Mouse (Mus musculus) brain, embryonic 14.5 days (tissue): Measurements from ENCODE around the gene Hrh1. TPM values are rescaled to one million over a fixed set of nuclear protein-coding genes. Genes with fewer than 3 reads are reported as not detected.

Experiments
- DNase-seq: peaks from one replicate; pipeline ENCODE4 v3.0.0-alpha.2; 2011; ENCODE audit warnings: low read depth
- CTCF ChIP-seq: fragments of 200-500 bp; IDR thresholded peaks from 2 replicates; pipeline ENCODE4 v1.5.1; 2012; ENCODE audit warnings: inconsistent platforms, mild to moderate bottlenecking, moderate library complexity, borderline replicate concordance; ENCODE audit not compliant: insufficient read depth, insufficient read length; ENCODE audit errors: extremely low read depth
- POLR2A ChIP-seq: fragments of 200-500 bp; IDR thresholded peaks from 2 replicates; pipeline ENCODE4 v1.6.1; 2012; ENCODE audit warnings: mild to moderate bottlenecking, inconsistent platforms, borderline replicate concordance; ENCODE audit not compliant: poor library complexity, insufficient read depth, insufficient read length, severe bottlenecking; ENCODE audit errors: extremely low read depth
- polyA plus RNA-seq: library from polyadenylated mRNA; depleted of rRNA; stranded (reverse); fragments of >200 nt; gene quantifications from 2 replicates; pipeline ENCODE4 v1.2.3, GENCODE M21; 2012

Hrh1 gene
- polyA plus RNA-seq, 1 experiment = 0.42 TPM

DNA sequence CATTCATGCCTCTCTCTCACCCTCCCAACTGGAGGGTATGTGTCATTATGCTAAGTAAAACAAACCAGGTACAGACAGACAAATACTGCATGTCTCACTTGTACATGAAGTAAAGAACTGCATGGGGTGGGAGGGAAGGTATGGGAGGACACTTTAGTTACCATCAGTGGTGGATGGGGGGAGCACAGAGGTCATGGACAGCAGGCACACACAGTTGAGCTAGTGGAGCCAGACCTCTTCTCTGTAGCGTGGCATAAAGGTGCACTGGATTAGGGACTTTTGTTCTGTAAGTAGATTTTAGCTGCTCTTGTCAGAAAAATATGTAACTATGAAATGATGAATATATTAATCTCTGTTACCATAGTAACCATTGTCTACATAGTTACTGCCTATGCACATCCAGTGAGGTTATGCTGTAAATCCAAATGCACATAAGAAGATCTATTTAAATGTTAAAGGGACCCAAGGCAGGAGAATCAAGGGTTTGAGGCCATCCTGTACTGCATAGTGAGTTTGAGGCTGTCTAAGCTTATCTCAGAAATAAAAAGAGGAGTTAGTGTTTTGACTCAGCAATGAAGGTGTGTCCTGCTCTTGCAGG, 46.6 kb downstream of the Hrh1 start:
- peak; percentile 40 for DNase-seq
- TF ChIP-seq POLR2A (no peak), CTCF (no peak)

DNA sequence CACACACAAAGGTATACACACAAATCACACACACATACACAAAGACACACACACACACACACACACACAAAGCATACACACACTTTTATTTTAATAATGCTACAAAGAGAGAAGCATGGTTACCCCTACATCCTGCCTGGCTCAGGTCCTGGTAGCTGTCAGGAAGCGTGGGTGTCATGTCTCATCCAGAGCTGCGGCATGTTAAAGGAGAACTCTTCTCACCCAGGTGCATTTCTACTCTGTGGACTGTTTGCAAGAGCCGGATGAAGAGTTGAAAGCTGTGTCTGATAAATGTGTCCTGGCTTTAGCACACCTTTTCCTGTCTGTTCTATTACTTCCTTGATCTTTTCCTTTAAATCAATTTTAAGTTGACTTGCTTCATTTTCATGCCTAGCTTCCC, 47.2 kb downstream of the Hrh1 start:
- TF ChIP-seq POLR2A = no peak
- TF ChIP-seq CTCF = no peak
- no peak for DNase-seq

DNA sequence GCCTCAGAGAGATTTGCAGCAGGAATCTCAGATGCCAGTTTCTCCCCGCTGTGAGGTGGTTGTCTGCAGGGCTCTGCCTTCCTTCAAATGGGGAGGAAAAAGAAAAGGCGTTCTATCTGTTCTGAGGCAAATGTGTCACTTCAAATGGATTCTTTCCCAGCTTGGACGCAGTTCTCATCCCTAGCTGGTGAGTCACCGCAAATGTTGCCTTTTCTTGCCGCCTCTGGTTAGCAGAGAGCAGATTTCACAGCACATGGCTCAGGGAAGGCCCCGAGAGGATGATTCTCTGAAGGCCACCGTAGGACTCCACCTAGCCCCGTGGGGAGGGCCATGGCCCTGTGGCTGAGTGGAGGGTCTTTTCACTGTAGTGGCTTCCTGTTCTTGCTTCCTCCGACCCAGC, 51.2 kb downstream of the Hrh1 start:
- no peak for DNase-seq
- TF ChIP-seq CTCF = no peak
- TF ChIP-seq POLR2A = no peak

DNA sequence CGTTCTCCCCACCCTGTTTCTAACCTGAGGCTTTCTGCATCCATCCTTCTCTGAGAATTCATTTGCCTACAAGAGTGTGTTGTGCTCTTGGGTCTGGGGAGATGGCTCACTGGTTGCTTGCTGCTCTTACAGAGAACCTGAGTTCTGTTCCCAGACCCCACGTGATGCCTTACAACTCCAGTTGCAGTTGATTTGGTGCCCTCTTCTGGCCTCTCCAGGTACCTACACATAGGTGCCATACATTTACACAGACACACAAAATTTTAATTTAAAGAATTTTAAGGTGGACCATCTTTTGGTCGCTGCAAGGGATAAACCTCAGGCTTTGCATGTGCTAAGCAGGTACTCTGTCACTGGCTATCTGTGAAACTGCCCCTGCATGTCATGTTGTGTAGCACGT, 57.5 kb downstream of the Hrh1 start:
- DNase-seq = no peak
- TF ChIP-seq POLR2A (no peak), CTCF (no peak)

DNA sequence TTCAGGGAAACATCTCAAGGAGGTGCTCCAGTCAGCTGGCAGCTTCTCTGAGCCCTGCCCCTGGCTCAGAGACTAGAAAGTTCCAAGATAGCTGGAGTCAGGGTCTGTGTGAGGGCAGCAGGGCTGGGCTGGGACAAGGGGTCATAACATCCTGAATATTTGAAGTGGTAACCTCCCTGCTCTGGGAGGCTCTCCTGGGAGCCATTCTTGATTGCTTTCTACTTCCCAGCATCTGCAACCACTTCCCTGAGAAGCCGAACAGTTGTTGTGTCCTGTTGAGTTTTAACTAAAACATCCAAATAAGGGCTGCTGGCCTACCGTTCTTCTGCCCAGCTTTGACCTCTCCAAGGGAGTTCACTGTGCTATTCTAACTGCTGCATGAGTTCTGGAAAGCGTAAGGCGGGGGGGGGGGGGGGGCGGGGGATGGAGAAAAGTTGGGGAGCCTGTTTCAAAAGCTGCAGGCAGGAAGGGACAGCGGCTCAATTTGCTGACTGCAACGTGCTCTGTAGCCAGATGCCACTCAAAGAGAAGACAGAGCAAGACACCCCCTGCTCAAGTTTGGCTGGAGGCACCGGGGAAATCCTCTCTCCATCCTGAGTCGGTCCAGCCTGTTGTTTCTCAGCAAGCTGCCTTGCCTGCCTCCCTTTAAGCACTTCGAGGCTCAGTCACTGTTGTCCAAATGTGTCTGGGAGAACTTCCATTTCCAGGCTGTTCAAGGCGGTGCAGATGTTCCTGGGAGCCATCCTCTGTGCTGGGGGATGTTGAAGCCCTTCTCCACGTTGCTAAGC, 58.7 kb downstream of the Hrh1 start:
- no peak for DNase-seq
- TF ChIP-seq POLR2A = no peak
- TF ChIP-seq CTCF = no peak

DNA sequence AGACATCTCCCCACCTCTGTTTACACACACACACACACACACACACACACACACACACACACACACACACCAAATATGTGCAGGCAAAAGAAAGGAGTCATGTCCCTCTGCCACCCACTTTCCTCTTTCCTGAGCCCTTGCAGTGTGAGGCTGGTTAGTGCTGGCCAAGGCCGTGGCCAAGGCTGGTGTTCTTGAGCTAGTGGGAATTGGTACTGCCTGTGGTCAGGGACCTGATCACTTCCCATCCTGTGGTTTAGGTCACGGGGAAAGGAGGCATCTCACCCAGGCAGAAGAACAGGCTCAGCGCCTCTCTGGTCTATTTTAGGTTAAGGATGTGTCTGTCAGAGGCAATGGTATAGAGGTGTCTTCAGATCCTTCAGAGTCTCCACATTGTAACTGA, 59.6 kb downstream of the Hrh1 start:
- no peak for TF ChIP-seq POLR2A
- no peak for TF ChIP-seq CTCF
- no peak for DNase-seq

DNA sequence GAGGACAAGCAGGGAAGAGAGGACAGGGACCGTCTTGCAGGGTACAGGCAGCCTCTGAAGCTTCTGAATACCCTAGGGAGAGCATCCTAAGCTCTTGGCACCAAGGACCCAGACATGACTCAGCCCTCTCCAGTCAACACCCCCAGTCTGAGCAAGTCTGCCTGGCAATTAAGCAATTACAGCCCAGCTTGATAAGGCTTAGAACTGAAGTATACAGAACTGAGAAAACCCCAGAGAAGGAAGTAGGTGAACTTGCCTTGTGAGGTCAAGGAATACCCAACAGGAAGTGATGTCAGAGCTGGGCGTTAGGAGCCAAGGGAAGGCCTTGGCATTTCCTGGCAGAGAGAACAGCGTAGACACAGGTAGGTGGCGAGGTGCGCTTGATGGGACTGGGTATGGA, 60.5 kb downstream of the Hrh1 start:
- TF ChIP-seq POLR2A (no peak), CTCF (no peak)
- DNase-seq = no peak

DNA sequence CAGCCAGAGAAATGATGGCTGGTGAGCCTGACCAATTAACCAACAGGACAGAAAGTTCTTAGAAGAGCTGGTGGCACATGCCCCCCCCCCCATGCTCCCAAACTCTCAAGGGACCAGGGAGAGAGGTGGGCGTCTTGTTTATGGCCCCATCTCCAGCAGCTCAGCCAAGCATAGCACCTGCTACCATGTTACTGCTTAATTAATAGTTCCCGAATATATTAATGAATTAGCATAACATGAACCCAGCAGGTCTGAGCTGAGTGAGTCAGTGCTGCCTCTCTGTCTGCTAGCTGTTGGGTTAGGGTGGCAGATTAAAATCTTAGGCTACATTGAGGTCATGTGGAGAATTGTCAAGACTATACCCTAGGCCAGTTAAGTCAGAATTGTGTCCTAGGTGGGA, 62.2 kb downstream of the Hrh1 start:
- DNase-seq = peak; percentile 60
- no peak for TF ChIP-seq POLR2A
- no peak for TF ChIP-seq CTCF

DNA sequence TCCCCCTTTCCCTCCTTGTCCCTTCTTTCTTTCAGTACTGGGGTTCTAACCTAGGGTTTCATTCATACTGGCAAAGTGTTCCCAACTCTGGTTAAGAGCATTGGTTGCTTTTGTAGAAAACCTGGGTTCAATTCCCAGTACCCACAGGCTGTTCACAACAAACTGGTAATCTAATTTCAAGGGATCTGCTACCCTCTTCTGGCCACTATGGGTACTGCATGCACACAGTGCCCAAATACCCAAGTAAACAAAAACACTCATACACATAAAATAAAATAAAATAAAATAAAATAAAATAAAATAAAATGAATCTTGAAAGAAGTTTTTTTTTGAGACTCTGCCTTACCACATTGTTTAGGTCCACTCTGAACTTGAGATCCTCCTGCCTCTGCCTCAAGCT, 63.8 kb downstream of the Hrh1 start:
- no peak for DNase-seq
- TF ChIP-seq POLR2A = no peak
- TF ChIP-seq CTCF = peak; percentile 39; the same call in 1 of the 2 replicates

DNA sequence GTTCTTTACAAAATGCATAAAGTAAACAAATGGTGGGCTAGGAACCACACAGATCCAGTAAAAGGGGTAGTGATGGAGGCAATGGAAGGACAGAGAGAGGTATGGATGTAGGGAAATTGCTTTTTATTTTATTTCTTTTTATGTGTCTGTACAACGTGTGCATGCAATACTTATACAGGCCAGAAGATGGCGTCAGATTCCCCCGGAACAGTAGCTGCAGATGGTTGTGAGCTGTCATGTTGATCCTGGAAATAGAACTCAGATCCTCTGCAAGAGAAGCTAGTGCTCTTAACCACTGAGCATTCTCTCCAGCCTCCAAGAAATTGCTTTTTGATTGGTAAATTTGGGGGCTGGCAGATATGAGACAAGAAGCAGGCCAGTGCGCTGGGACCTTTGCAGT, 65.0 kb downstream of the Hrh1 start:
- TF ChIP-seq CTCF (peak; percentile 63; the same call in 1 of the 2 replicates), POLR2A (no peak)
- peak; percentile 61 for DNase-seq

DNA sequence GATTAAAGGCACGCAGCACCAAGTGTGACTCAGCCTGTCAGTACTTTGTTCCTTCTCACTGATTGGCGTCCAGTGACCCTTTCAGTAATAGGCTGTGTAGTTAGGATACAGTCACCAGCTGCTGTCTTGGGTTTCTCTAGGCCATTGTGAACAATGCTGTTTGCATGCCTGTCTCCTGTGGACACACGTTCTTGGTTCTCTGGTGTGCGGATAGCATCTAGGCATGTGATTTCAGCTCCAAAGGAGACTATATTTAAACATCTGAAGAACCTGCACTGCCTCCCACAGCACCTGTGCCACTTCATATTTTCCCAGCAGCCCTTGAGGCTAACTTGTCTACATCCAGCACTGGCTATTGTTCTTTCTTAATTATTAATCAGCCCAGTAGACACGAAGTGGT, 75.8 kb downstream of the Hrh1 start:
- peak; percentile 33 for DNase-seq
- TF ChIP-seq POLR2A (no peak), CTCF (no peak)

DNA sequence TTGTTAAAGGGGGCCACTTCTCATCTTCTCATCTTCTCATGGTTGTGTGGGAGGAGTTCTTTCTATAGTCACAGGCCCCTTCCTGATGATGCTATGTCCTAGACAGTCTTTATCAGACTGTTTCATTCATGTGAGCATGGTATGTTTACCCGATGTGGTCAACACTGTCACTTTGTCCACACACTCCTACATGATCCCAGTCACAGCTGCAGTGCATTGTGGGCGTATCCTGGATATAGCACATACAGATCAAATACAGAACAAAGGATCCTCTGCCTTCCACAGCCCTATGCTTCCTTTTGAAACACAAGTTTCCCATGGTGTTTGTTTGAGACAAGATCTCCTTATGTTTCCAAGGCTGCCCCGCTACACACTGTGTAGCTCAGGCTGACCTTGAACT, 76.3 kb downstream of the Hrh1 start:
- DNase-seq = no peak
- TF ChIP-seq CTCF = no peak
- no peak for TF ChIP-seq POLR2A
